Mouse (Mus musculus): ENCODE data around the gene Nceh1. TPM values are rescaled to one million over a fixed set of nuclear protein-coding genes. Genes with fewer than 3 reads are reported as not detected.

Gene Nceh1
- total and polyA plus RNA-seq, 2 experiments from 2014 or later: 22.7 to 27.9 TPM

GRCm38 (mm10) chr3:27190865-27191264 lies 8.1 kb downstream of the Nceh1 start:
- WGBS: 96% methylated on average over 4 of the region's 4 CpGs
- no peak for TF ChIP-seq CTCF (IDR thresholded peaks at IDR 0.05; ENCODE audit: low read depth)
- Histone ChIP-seq H3K27me3 (ENCODE audit: insufficient read depth, low read length) (no peaks in the 10 kb centered on the region), H3K9me3 (ENCODE audit: low read length) (no peaks in the 10 kb centered on the region), H3K9ac (no peak overlapping the region), H3K4me1 (ENCODE audit: insufficient read depth) (no peaks in the 10 kb centered on the region), H3K27ac (ENCODE audit: low read depth, low read length) (no peak overlapping the region), H3K4me3 (ENCODE audit: low read depth, low read length) (no peak overlapping the region), H3K4me2 (ENCODE audit: low read depth) (no peak overlapping the region), H3K36me3 (ENCODE audit: insufficient read depth) (no peaks in the 10 kb centered on the region)
- ATAC-seq (no peak), DNase-seq (no peak)

GRCm38 (mm10) chr3:27191856-27192255 lies 9.1 kb downstream of the Nceh1 start:
- Histone ChIP-seq H3K4me2 (ENCODE audit: low read depth) (no peak overlapping the region), H3K9me3 (ENCODE audit: low read length) (no peaks in the 10 kb centered on the region), H3K9ac (no peak overlapping the region), H3K27ac (ENCODE audit: low read depth, low read length) (no peak overlapping the region), H3K4me3 (ENCODE audit: low read depth, low read length) (no peak overlapping the region), H3K36me3 (ENCODE audit: insufficient read depth) (no peaks in the 10 kb centered on the region), H3K27me3 (ENCODE audit: insufficient read depth, low read length) (no peaks in the 10 kb centered on the region), H3K4me1 (ENCODE audit: insufficient read depth) (no peaks in the 10 kb centered on the region)
- TF ChIP-seq CTCF (IDR thresholded peaks at IDR 0.05; ENCODE audit: low read depth): no peak
- ATAC-seq (no peak), DNase-seq (no peak)
- 86% methylated on average over 6 of the region's 6 CpGs for WGBS

GRCm38 (mm10) chr3:27193844-27194317 lies 11.1 kb downstream of the Nceh1 start:
- Histone ChIP-seq H3K4me2 (ENCODE audit: low read depth) (no peak overlapping the region), H3K27ac (ENCODE audit: low read depth, low read length) (no peak overlapping the region), H3K4me1 (ENCODE audit: insufficient read depth) (no peaks in the 10 kb centered on the region), H3K9ac (no peak overlapping the region), H3K4me3 (ENCODE audit: low read depth, low read length) (no peak overlapping the region), H3K9me3 (ENCODE audit: low read length) (no peaks in the 10 kb centered on the region), H3K36me3 (ENCODE audit: insufficient read depth) (no peaks in the 10 kb centered on the region), H3K27me3 (ENCODE audit: insufficient read depth, low read length) (no peaks in the 10 kb centered on the region)
- TF ChIP-seq CTCF (IDR thresholded peaks at IDR 0.05; ENCODE audit: low read depth): no peak
- WGBS: 67% methylated on average over 6 of the region's 6 CpGs
- DNase-seq (no peak), ATAC-seq (no peak)

GRCm38 (mm10) chr3:27195153-27195552 lies 12.4 kb downstream of the Nceh1 start:
- DNase-seq: no peak
- no peaks in the 10 kb centered on the region for H3K4me1 ChIP-seq (ENCODE audit: insufficient read depth)
- ATAC-seq: no peak
- no peak overlapping the region for H3K9ac ChIP-seq
- H3K36me3 ChIP-seq (ENCODE audit: insufficient read depth): no peaks in the 10 kb centered on the region
- H3K4me2 ChIP-seq (ENCODE audit: low read depth): no peak overlapping the region
- H3K9me3 ChIP-seq (ENCODE audit: low read length): no peaks in the 10 kb centered on the region
- no peak overlapping the region for H3K4me3 ChIP-seq (ENCODE audit: low read depth, low read length)
- H3K27ac ChIP-seq (ENCODE audit: low read depth, low read length): no peak overlapping the region
- 83% methylated on average over 4 of the region's 4 CpGs for WGBS
- no peaks in the 10 kb centered on the region for H3K27me3 ChIP-seq (ENCODE audit: insufficient read depth, low read length)
- TF ChIP-seq CTCF (IDR thresholded peaks at IDR 0.05; ENCODE audit: low read depth): no peak

DNA sequence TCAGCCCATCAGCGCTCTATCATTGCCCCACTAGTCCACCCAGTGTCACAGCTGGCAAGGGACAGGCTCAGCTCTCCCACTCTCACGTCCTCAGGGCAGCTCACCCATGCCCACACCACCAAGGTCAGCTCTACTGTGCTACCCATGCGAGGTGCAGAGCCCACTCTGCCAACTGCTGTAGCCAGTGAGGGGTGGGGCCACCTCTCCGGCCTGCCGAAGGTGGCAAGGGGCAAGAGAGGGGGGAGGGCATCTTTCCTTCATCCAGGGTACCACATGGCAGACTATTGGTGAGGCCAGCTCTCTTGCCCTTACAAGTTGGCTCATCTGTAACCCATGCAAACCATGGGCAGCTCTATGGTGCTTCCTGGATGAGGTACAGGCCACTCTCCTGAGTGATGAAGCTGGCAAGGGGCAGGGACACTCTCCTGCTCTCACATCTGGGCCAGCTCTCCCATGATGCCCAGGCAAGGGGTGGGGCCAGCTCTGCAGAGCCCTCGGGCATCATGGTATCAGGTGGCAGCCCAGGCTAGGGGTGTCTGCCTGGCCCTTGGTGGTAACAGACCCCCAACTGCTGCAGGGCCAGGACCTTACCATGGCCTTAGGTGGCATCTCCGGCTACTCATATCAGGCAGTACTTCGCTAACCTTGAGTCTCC lies 12.9 kb downstream of the Nceh1 start:
- DNase-seq (no peak), ATAC-seq (no peak)
- no peak overlapping the region for H3K4me2 ChIP-seq (ENCODE audit: low read depth)
- TF ChIP-seq CTCF (IDR thresholded peaks at IDR 0.05; ENCODE audit: low read depth): no peak
- WGBS: 92% methylated on average over 8 of the region's 8 CpGs
- H3K27ac ChIP-seq (ENCODE audit: low read depth, low read length): no peak overlapping the region
- no peaks in the 10 kb centered on the region for H3K4me1 ChIP-seq (ENCODE audit: insufficient read depth)
- no peak overlapping the region for H3K9ac ChIP-seq
- no peaks in the 10 kb centered on the region for H3K9me3 ChIP-seq (ENCODE audit: low read length)
- no peak overlapping the region for H3K4me3 ChIP-seq (ENCODE audit: low read depth, low read length)
- no peaks in the 10 kb centered on the region for H3K36me3 ChIP-seq (ENCODE audit: insufficient read depth)
- no peaks in the 10 kb centered on the region for H3K27me3 ChIP-seq (ENCODE audit: insufficient read depth, low read length)

GRCm38 (mm10) chr3:27196529-27196928 lies 13.8 kb downstream of the Nceh1 start:
- Histone ChIP-seq H3K27me3 (ENCODE audit: insufficient read depth, low read length) (no peaks in the 10 kb centered on the region), H3K9ac (no peak overlapping the region), H3K27ac (ENCODE audit: low read depth, low read length) (no peak overlapping the region), H3K4me3 (ENCODE audit: low read depth, low read length) (no peak overlapping the region), H3K4me2 (ENCODE audit: low read depth) (no peak overlapping the region), H3K9me3 (ENCODE audit: low read length) (no peaks in the 10 kb centered on the region), H3K36me3 (ENCODE audit: insufficient read depth) (no peaks in the 10 kb centered on the region), H3K4me1 (ENCODE audit: insufficient read depth) (no peaks in the 10 kb centered on the region)
- ATAC-seq: no peak
- no peak for TF ChIP-seq CTCF (IDR thresholded peaks at IDR 0.05; ENCODE audit: low read depth)
- 97% methylated on average over 1 of the region's 1 CpGs for WGBS
- no peak for DNase-seq

- H3K27me3 ChIP-seq (ENCODE audit: insufficient read depth, low read length): no peaks in the 10 kb centered on the region
- no peak overlapping the region for H3K27ac ChIP-seq (ENCODE audit: low read depth, low read length)
- no peak for DNase-seq
- H3K4me2 ChIP-seq (ENCODE audit: low read depth): no peak overlapping the region
- no peaks in the 10 kb centered on the region for H3K4me1 ChIP-seq (ENCODE audit: insufficient read depth)
- no peaks in the 10 kb centered on the region for H3K36me3 ChIP-seq (ENCODE audit: insufficient read depth)
- 84% methylated on average over 5 of the region's 5 CpGs for WGBS
- H3K9me3 ChIP-seq (ENCODE audit: low read length): no peaks in the 10 kb centered on the region
- TF ChIP-seq CTCF (IDR thresholded peaks at IDR 0.05; ENCODE audit: low read depth): no peak
- no peak overlapping the region for H3K4me3 ChIP-seq (ENCODE audit: low read depth, low read length)
- H3K9ac ChIP-seq: no peak overlapping the region
- no peak for ATAC-seq
These were observed 15.1 kb downstream of the Nceh1 start for GRCm38 (mm10) chr3:27197816-27198215.
